Mouse (Mus musculus): ENCODE results near the gene Hspa1a. TPM values are rescaled to one million over a fixed set of nuclear protein-coding genes. Genes with fewer than 3 reads are reported as not detected.
"Not testable (repeated sequence)": the region's sequence is repeated elsewhere in the genome, so short reads cannot be mapped to it uniquely, and the experiment has no call there.

Gene Hspa1a
- polyA plus RNA-seq, 1 experiment from 2014 or later, result 13.7 TPM

- no peaks in the 10 kb centered on the region for H3K9me3 ChIP-seq (replicated peaks; ENCODE audit: control insufficient read depth, low read length)
- 47% methylated on average over 9 of the region's 9 CpGs for WGBS
- peak overlapping the region; percentile 98 for H3K4me2 ChIP-seq (ENCODE audit: low read depth, low read length)
- H3K4me1 ChIP-seq (ENCODE audit: control insufficient read depth, insufficient read depth, low read length), result peaks cover 31% of the 10 kb centered on the region
- H3K4me3 ChIP-seq (replicated peaks; ENCODE audit: low read length), result peak overlapping the region; percentile 66; the same call in 1 of the 2 replicates
- no peaks in the 10 kb centered on the region for H3K27me3 ChIP-seq (ENCODE audit: control insufficient read depth, insufficient read depth, low read length)
- no peak for ATAC-seq (ENCODE audit: insufficient read depth, low FRiP score)
- peaks cover 17% of the 10 kb centered on the region for H3K36me3 ChIP-seq (ENCODE audit: control insufficient read depth, insufficient read depth, low read length)
- H3K27ac ChIP-seq (ENCODE audit: low read length), result no peak overlapping the region
- peak overlapping the region; percentile 92 for H3K9ac ChIP-seq (ENCODE audit: low read length)
Measured at GRCm38 (mm10) chr17:35003022-35003838, 31.3 kb upstream of the Hspa1a start.

GRCm38 (mm10) chr17:35002153-35002865 lies 30.4 kb upstream of the Hspa1a start:
- no peak for ATAC-seq (ENCODE audit: insufficient read depth, low FRiP score)
- Histone ChIP-seq H3K4me3 (replicated peaks; ENCODE audit: low read length) (peak overlapping the region; percentile 66), H3K9me3 (replicated peaks; ENCODE audit: control insufficient read depth, low read length) (no peaks in the 10 kb centered on the region), H3K27ac (ENCODE audit: low read length) (peak overlapping the region; percentile 97), H3K27me3 (ENCODE audit: control insufficient read depth, insufficient read depth, low read length) (no peaks in the 10 kb centered on the region), H3K36me3 (ENCODE audit: control insufficient read depth, insufficient read depth, low read length) (peaks cover 17% of the 10 kb centered on the region), H3K4me1 (ENCODE audit: control insufficient read depth, insufficient read depth, low read length) (peaks cover 36% of the 10 kb centered on the region), H3K4me2 (ENCODE audit: low read depth, low read length) (peak overlapping the region; percentile 98), H3K9ac (ENCODE audit: low read length) (peak overlapping the region; percentile 92)
- 3% methylated on average over 12 of the region's 12 CpGs for WGBS

GRCm38 (mm10) chr17:35001452-35002152 lies 29.6 kb upstream of the Hspa1a start:
- H3K27ac ChIP-seq (ENCODE audit: low read length), result peak overlapping the region; percentile 97
- H3K4me1 ChIP-seq (ENCODE audit: control insufficient read depth, insufficient read depth, low read length), result peaks cover 36% of the 10 kb centered on the region
- peak; percentile 13; the same call in 1 of the 2 replicates for ATAC-seq (ENCODE audit: insufficient read depth, low FRiP score)
- H3K27me3 ChIP-seq (ENCODE audit: control insufficient read depth, insufficient read depth, low read length), result no peaks in the 10 kb centered on the region
- under 1% methylated on average over 35 of the region's 35 CpGs for WGBS
- no peaks in the 10 kb centered on the region for H3K9me3 ChIP-seq (replicated peaks; ENCODE audit: control insufficient read depth, low read length)
- peak overlapping the region; percentile 66 for H3K4me3 ChIP-seq (replicated peaks; ENCODE audit: low read length)
- H3K36me3 ChIP-seq (ENCODE audit: control insufficient read depth, insufficient read depth, low read length), result peaks cover 17% of the 10 kb centered on the region
- peak overlapping the region; percentile 92 for H3K9ac ChIP-seq (ENCODE audit: low read length)
- peak overlapping the region; percentile 98 for H3K4me2 ChIP-seq (ENCODE audit: low read depth, low read length)

GRCm38 (mm10) chr17:35000717-35001451 lies 28.9 kb upstream of the Hspa1a start, which contains the start of gene Vars:
Gene Vars (plus strand): TSS chr17:35000987.
- WGBS, result under 1% methylated on average over 83 of the region's 83 CpGs
- Histone ChIP-seq H3K36me3 (ENCODE audit: control insufficient read depth, insufficient read depth, low read length) (peaks cover 16% of the 10 kb centered on the region), H3K9me3 (replicated peaks; ENCODE audit: control insufficient read depth, low read length) (no peaks in the 10 kb centered on the region), H3K4me1 (ENCODE audit: control insufficient read depth, insufficient read depth, low read length) (peaks cover 36% of the 10 kb centered on the region), H3K4me2 (ENCODE audit: low read depth, low read length) (peak within 1 kb of the TSS; percentile 98), H3K27ac (ENCODE audit: low read length) (peak within 1 kb of the TSS; percentile 97), H3K4me3 (replicated peaks; ENCODE audit: low read length) (peak within 1 kb of the TSS; percentile 66), H3K9ac (ENCODE audit: low read length) (peak within 1 kb of the TSS; percentile 92), H3K27me3 (ENCODE audit: control insufficient read depth, insufficient read depth, low read length) (no peaks in the 10 kb centered on the region)
- peak; percentile 92 for ATAC-seq (ENCODE audit: insufficient read depth, low FRiP score)

GRCm38 (mm10) chr17:34999871-35000716 lies 28.1 kb upstream of the Hspa1a start:
- Histone ChIP-seq H3K4me3 (replicated peaks; ENCODE audit: low read length) (peak overlapping the region; percentile 66), H3K27ac (ENCODE audit: low read length) (peak overlapping the region; percentile 97), H3K9ac (ENCODE audit: low read length) (peak overlapping the region; percentile 92), H3K4me1 (ENCODE audit: control insufficient read depth, insufficient read depth, low read length) (peaks cover 36% of the 10 kb centered on the region), H3K4me2 (ENCODE audit: low read depth, low read length) (peak overlapping the region; percentile 98)
- H3K36me3 ChIP-seq (ENCODE audit: control insufficient read depth, insufficient read depth, low read length); ATAC-seq (ENCODE audit: insufficient read depth, low FRiP score); H3K27me3 ChIP-seq (ENCODE audit: control insufficient read depth, insufficient read depth, low read length); H3K9me3 ChIP-seq (replicated peaks; ENCODE audit: control insufficient read depth, low read length): not testable (repeated sequence)
- 11% methylated on average over 29 of the region's 32 CpGs for WGBS

GRCm38 (mm10) chr17:34998526-34999430 lies 26.8 kb upstream of the Hspa1a start:
- H3K9ac ChIP-seq (ENCODE audit: low read length), result peak overlapping the region; percentile 80

GRCm38 (mm10) chr17:34997142-34997483 lies 25.2 kb upstream of the Hspa1a start:
- H3K36me3 ChIP-seq (ENCODE audit: control insufficient read depth, insufficient read depth, low read length), result no peaks in the 10 kb centered on the region
- no peak overlapping the region for H3K27ac ChIP-seq (ENCODE audit: low read length)
- peaks cover 22% of the 10 kb centered on the region for H3K4me1 ChIP-seq (ENCODE audit: control insufficient read depth, insufficient read depth, low read length)
- H3K9ac ChIP-seq (ENCODE audit: low read length), result no peak overlapping the region
- peak overlapping the region; percentile 98; the same call in 1 of the 2 replicates for H3K4me2 ChIP-seq (ENCODE audit: low read depth, low read length)
- 86% methylated on average over 5 of the region's 5 CpGs for WGBS
- H3K27me3 ChIP-seq (ENCODE audit: control insufficient read depth, insufficient read depth, low read length), result no peaks in the 10 kb centered on the region
- H3K9me3 ChIP-seq (replicated peaks; ENCODE audit: control insufficient read depth, low read length), result no peaks in the 10 kb centered on the region
- no peak overlapping the region for H3K4me3 ChIP-seq (replicated peaks; ENCODE audit: low read length)
- ATAC-seq (ENCODE audit: insufficient read depth, low FRiP score), result no peak

More at GRCm38 (mm10) chr17:34998526-34999430, 26.8 kb upstream of the Hspa1a start:
- H3K4me1 ChIP-seq (ENCODE audit: control insufficient read depth, insufficient read depth, low read length), result peaks cover 36% of the 10 kb centered on the region
- no peak for ATAC-seq (ENCODE audit: insufficient read depth, low FRiP score)
- H3K9me3 ChIP-seq (replicated peaks; ENCODE audit: control insufficient read depth, low read length), result no peaks in the 10 kb centered on the region
- H3K4me2 ChIP-seq (ENCODE audit: low read depth, low read length), result peak overlapping the region; percentile 98
- H3K36me3 ChIP-seq (ENCODE audit: control insufficient read depth, insufficient read depth, low read length), result no peaks in the 10 kb centered on the region
- no peaks in the 10 kb centered on the region for H3K27me3 ChIP-seq (ENCODE audit: control insufficient read depth, insufficient read depth, low read length)
- WGBS, result 90% methylated on average over 15 of the region's 15 CpGs
- H3K27ac ChIP-seq (ENCODE audit: low read length), result 0 out of 2 replicates have a peak overlapping the region, but pooled peaks have one; percentile 82
- H3K4me3 ChIP-seq (replicated peaks; ENCODE audit: low read length), result peak overlapping the region; percentile 52
